Mouse (Mus musculus) cortical plate, adult 2 months (tissue): ENCODE results near the gene Kctd6.

Experiments used
- CTCF ChIP-seq: fragments of 200-500 bp; IDR thresholded peaks from 2 replicates; pipeline ENCODE4 v1.5.1; 2011; ENCODE audit warnings: mild to moderate bottlenecking, control low read depth, low read length; ENCODE audit not compliant: insufficient read depth; ENCODE audit errors: extremely low read depth
- POLR2A ChIP-seq: fragments of 200-500 bp; IDR thresholded peaks from 2 replicates; pipeline ENCODE4 v1.6.1; 2011; ENCODE audit warnings: mild to moderate bottlenecking, low read length, control low read depth; ENCODE audit not compliant: insufficient read depth; ENCODE audit errors: extremely low read depth

DNA sequence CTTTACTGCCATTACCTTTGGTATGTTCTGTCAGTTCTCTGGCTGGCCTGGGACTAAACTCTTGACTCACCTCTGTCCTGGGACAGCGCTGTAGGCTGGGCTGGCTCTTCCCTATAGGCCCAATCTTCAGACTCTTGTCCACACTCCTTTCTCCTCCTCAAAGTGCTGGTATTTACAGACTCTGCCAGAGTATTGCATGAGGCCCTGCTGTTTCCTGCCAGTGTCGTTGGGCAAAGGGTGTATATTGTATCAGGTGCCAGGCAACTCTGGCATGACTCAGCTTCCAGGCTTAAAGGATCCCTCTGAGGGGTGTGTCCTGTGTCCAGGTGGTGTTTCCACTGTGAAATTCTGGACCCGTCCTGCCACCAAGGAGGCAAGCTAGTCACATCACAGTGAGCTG, 44.8 kb downstream of the Kctd6 start:
- TF ChIP-seq CTCF (no peak), POLR2A (no peak)
